Mouse (Mus musculus) forebrain, embryonic 11.5 days (tissue): ENCODE measurements around the gene Kif5a. TPM values are rescaled to one million over a fixed set of nuclear protein-coding genes. Genes with fewer than 3 reads are reported as not detected.

ENCODE experiments used
- ATAC-seq: fragments of 200-750 bp; cut with Nextera tagmentation; replicated peaks from 2 replicates; pipeline ENCODE4 v1.8.0; 2017; ENCODE audit warnings: moderate TSS enrichment; ENCODE audit not compliant: low FRiP score
- DNase-seq: peaks from one replicate; pipeline ENCODE4 v3.0.0-alpha.2; 2017; ENCODE audit warnings: low spot score
- H3K27ac ChIP-seq: fragments of 300-500 bp; sonication (generic); 2 replicates; pipeline ENCODE4 v1.5.1; 2014; ENCODE audit warnings: low read depth, low read length
- H3K27me3 ChIP-seq: fragments of 300-500 bp; sonication (generic); 2 replicates; pipeline ENCODE4 v1.6.1; 2014; ENCODE audit warnings: mild to moderate bottlenecking, low read length, mixed read lengths; ENCODE audit not compliant: control insufficient read depth, insufficient read depth
- H3K36me3 ChIP-seq: fragments of 300-500 bp; sonication (generic); 2 replicates; pipeline ENCODE4 v1.6.1; 2014; ENCODE audit warnings: mild to moderate bottlenecking, low read length, moderate library complexity, mixed read lengths; ENCODE audit not compliant: control insufficient read depth, insufficient read depth
- H3K4me1 ChIP-seq: fragments of 300-500 bp; sonication (generic); replicated peaks from 2 replicates; pipeline ENCODE4 v1.6.1; 2014; ENCODE audit warnings: low read length, mixed read lengths; ENCODE audit not compliant: control insufficient read depth, insufficient read depth
- H3K4me2 ChIP-seq: fragments of 300-500 bp; sonication (generic); 2 replicates; pipeline ENCODE4 v1.6.1; 2014; ENCODE audit warnings: low read depth, mild to moderate bottlenecking, low read length, moderate library complexity, mixed read lengths; ENCODE audit not compliant: severe bottlenecking
- H3K4me3 ChIP-seq: fragments of 300-500 bp; sonication (generic); 2 replicates; pipeline ENCODE4 v1.5.1; 2014; ENCODE audit warnings: low read depth, low read length
- H3K9ac ChIP-seq: fragments of 300-500 bp; sonication (generic); 2 replicates; pipeline ENCODE4 v1.6.1; 2014; ENCODE audit warnings: low read length
- H3K9me3 ChIP-seq: fragments of 300-500 bp; sonication (generic); 2 replicates; pipeline ENCODE4 v1.6.1; 2016; ENCODE audit warnings: low read length, mixed read lengths; ENCODE audit not compliant: control insufficient read depth
- WGBS: fragments of 180-500 bp; shearing (Covaris S2); extraction: QIAGEN DNeasy Blood & Tissue Kit; methylation state at CpG from one replicate; pipeline ENCODE4 v1.1.7; 2014; 5-methylcytosine and 5-hydroxymethylcytosine counted together
- polyA plus RNA-seq: library from polyadenylated mRNA; unstranded; fragments of >200 nt; fragmentation: Nextera tagmentation; extraction: Ambion mirVana; gene quantifications from 2 replicates; pipeline ENCODE4 v1.2.1, GENCODE M21; 2014

Gene Kif5a
- polyA plus RNA-seq, 1 experiment from 2014 or later, result 23.6 TPM

DNA sequence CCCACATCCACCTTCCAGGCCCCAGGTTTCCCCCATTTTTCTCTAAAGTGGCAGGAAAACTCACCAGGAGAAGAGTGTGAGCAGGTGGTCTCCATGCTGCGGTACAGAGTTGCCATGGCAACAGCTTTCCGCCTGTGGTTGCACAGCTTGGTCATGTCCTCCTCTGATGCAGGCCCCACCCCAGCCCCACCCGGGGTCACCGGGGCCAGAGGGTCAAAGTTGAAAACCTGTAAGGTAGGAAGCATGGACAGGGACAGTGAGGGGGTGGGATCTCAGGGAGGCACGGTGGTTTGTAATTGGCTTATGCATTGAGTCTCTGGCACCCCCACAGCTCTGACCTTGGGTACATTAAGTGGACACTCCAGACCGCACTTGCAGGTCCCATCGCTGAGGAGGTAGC, 23.6 kb upstream of the Kif5a start:
- no peak for DNase-seq
- Histone ChIP-seq H3K4me1 (peaks cover 17% of the 10 kb centered on the region), H3K4me3 (peak overlapping the region; percentile 49; the same call in 1 of the 2 replicates), H3K9me3 (no peaks in the 10 kb centered on the region), H3K9ac (no peak overlapping the region; the same call in 1 of the 2 replicates), H3K4me2 (peak overlapping the region; percentile 90; the same call in 1 of the 2 replicates), H3K27me3 (no peaks in the 10 kb centered on the region), H3K27ac (no peak overlapping the region), H3K36me3 (peaks cover 20% of the 10 kb centered on the region; the same call in 1 of the 2 replicates)
- ATAC-seq, result no peak
- 57% methylated on average over 7 of the region's 7 CpGs for WGBS

DNA sequence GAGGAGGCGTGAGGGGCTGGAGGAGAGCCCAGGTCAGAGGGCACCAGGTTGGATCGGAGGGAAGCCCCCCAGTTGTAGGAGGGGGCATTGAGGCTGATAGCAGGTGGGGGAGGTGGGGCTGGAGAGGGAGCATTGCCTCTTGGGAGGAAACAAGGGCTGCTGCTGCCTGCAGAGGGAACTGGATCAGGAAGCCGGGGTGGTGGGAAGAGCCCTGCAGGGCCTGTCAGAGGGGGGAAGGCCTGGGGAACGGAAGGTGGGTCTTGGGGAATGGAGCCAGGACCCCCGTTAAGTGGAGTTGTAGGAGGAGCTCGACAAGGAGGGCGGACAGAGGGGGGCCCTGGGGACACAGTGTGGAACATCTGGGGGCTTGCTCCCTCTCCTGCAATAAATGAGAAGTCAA, 23.0 kb upstream of the Kif5a start:
- H3K4me2 ChIP-seq, result peak overlapping the region; percentile 13; the same call in 1 of the 2 replicates
- peaks cover 15% of the 10 kb centered on the region for H3K4me1 ChIP-seq
- 78% methylated on average over 7 of the region's 7 CpGs for WGBS
- H3K27ac ChIP-seq, result no peak overlapping the region
- H3K9me3 ChIP-seq, result no peaks in the 10 kb centered on the region
- ATAC-seq, result no peak
- H3K9ac ChIP-seq, result no peak overlapping the region; the same call in 1 of the 2 replicates
- peak overlapping the region; percentile 49; the same call in 1 of the 2 replicates for H3K4me3 ChIP-seq
- no peaks in the 10 kb centered on the region for H3K27me3 ChIP-seq
- DNase-seq, result no peak
- peaks cover 20% of the 10 kb centered on the region; the same call in 1 of the 2 replicates for H3K36me3 ChIP-seq

DNA sequence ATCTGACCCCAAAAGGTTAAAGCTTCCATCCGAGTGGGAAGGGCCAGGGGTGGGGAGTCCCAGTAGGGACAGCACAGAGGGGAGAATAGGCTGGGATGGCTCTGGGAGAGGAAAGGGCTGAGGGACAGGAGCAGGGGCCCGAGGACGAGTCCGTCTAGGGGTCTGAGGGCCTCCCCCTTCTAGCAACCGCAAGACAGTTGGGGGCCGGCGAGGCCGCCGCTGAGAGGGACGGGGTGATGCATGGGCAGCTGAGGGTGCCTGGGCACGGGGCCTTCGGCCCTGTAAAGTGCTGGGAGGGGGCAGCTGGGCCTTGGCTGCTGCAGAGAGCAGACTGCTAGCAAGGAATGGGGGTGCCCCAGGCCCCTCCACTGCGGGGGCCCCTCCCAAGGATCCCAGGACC, 22.5 kb upstream of the Kif5a start:
- H3K27me3 ChIP-seq, result no peaks in the 10 kb centered on the region
- DNase-seq (no peak), ATAC-seq (no peak)
- H3K4me2 ChIP-seq, result no peak overlapping the region
- H3K9ac ChIP-seq, result no peak overlapping the region
- WGBS, result 70% methylated on average over 9 of the region's 13 CpGs
- H3K36me3 ChIP-seq, result peaks cover 20% of the 10 kb centered on the region; the same call in 1 of the 2 replicates
- no peak overlapping the region for H3K4me3 ChIP-seq
- H3K27ac ChIP-seq, result no peak overlapping the region
- H3K4me1 ChIP-seq, result peaks cover 15% of the 10 kb centered on the region
- H3K9me3 ChIP-seq, result no peaks in the 10 kb centered on the region

DNA sequence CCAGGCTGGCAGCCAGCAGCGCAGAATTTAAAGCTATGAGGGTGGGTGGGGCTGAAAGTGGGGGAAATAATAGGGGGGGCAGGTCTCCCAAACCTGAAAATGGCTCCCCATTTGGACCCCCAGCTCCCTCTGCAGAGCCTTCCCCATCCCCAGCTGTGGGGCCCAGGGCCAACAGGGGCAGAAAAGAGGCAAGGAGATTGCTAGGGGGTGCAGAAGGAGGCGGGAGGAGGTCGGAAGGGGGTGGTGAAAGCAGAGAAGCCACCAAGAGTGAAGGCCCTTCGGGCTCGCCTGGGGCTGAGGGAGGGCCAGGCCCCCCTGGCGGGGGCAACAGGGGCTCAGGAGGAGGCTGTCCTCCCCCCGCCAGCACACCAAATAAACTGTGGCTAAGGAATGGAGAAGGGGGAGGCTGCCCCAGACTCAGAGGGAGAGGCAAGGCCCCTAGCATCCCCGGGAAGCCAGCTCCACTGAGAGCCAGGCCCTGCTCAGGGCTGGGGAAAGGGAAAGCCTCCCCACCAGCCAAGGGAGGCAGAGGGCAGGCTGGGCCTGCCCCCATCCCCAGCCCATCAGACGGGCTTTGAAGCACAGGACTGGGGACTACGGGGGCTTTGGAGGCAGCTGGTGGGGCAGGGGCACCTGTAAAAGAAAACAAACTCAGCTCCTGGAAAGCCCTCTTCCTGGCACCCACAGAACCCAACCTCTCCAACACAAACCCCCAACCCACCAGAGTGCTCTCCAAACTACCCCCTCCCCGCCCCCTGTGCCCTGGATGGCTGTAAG, 21.8 kb upstream of the Kif5a start:
- ATAC-seq (no peak), DNase-seq (peak; percentile 47)
- H3K4me2 ChIP-seq, result no peak overlapping the region
- no peaks in the 10 kb centered on the region for H3K27me3 ChIP-seq
- H3K4me1 ChIP-seq, result peaks cover 15% of the 10 kb centered on the region
- H3K36me3 ChIP-seq, result peaks cover 20% of the 10 kb centered on the region; the same call in 1 of the 2 replicates
- no peaks in the 10 kb centered on the region for H3K9me3 ChIP-seq
- H3K27ac ChIP-seq, result no peak overlapping the region
- H3K9ac ChIP-seq, result peak overlapping the region; percentile 20; the same call in 1 of the 2 replicates
- no peak overlapping the region for H3K4me3 ChIP-seq
- 74% methylated on average over 11 of the region's 11 CpGs for WGBS

DNA sequence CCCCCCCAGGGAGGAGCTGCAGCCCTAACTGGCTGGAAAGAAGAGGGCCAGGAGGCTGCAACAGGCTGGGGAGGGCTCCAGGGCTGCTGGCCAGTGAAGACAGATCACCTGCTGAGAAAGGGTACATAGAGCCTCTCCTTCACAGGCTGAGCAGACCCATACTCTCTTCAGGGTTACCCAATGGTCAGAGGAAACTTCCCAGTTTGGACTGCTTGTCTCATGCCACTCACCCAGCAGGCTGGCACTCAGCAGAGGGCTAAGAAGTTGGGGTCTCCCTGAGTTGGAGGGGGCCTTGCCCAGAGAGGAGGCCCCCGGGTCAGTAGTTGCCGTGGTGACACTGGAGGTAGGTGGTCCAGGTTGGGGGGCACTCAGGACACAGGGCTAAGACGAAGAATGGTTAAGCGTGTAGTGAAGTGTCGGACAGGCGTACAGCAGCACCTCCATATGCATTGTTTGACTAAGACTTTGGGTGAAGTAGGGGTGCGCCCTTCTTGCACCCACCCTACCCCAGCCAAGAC, 21.0 kb upstream of the Kif5a start:
- Histone ChIP-seq H3K4me3 (no peak overlapping the region), H3K36me3 (peaks cover 22% of the 10 kb centered on the region), H3K27ac (no peak overlapping the region), H3K4me2 (no peak overlapping the region), H3K9me3 (no peaks in the 10 kb centered on the region), H3K4me1 (peaks cover 15% of the 10 kb centered on the region), H3K27me3 (no peaks in the 10 kb centered on the region), H3K9ac (no peak overlapping the region)
- ATAC-seq, result no peak
- peak; percentile 51 for DNase-seq
- 92% methylated on average over 7 of the region's 7 CpGs for WGBS

DNA sequence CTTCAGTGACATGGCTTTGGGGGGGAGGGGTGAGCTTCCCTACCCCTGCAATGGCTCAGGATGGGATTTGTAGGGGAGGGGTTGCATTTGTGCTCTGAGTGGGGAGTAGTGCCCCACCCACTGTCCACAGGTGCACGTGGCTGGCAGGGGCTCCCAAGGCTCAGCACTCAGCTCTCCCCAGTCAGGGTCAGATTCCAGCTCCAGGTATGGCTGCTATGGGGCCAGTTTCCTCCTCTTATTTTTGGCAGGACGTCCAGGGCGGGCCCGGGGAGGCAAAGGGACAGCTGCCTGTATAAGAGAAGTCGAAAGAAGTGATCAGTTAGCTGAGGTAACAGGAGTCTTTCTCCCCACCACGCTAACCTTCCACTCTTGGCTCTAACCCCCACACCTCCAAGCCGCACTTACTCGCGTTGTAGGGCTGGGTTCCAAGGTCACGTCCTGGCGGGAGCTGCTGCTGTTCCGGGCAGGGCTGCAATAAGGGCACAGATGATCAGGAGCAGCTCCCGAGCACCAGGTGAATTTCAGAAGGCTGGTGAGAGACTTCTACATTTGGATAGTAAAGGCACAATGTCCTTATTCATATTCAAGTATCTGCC, 19.6 kb upstream of the Kif5a start:
- 88% methylated on average over 13 of the region's 13 CpGs for whole genome bisulfite sequencing
- Histone ChIP-seq H3K9ac (no peak overlapping the region), H3K4me2 (no peak overlapping the region), H3K9me3 (no peaks in the 10 kb centered on the region), H3K27me3 (no peaks in the 10 kb centered on the region), H3K27ac (no peak overlapping the region), H3K4me3 (no peak overlapping the region), H3K4me1 (peaks cover 13% of the 10 kb centered on the region), H3K36me3 (peaks cover 22% of the 10 kb centered on the region)
- DNase-seq (peak; percentile 43), ATAC-seq (no peak)

DNA sequence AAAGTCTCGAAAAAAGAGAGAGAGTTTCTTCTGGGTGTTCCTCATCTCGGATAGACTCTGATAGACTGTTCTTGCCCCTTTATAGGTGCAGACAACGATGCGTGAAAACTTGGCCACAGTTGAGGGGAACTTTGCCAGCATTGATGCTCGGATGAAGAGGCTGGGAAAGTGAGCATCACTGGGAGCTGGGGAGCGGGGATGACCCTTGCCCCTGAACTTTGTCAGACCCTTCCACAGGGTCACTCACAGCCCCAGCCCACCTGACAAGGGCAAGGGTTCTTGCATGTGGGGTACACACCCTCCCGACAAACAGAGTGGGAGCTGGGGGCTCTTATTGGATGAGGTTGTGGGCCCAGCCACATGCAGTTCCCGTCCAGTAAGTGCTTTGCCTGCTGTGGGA, 18.2 kb upstream of the Kif5a start:
- Histone ChIP-seq H3K4me3 (no peak overlapping the region), H3K4me1 (no peaks in the 10 kb centered on the region), H3K4me2 (no peak overlapping the region), H3K27me3 (no peaks in the 10 kb centered on the region), H3K36me3 (peaks cover 22% of the 10 kb centered on the region), H3K27ac (no peak overlapping the region), H3K9ac (no peak overlapping the region), H3K9me3 (no peaks in the 10 kb centered on the region)
- no peak for ATAC-seq
- DNase-seq, result no peak
- 92% methylated on average over 8 of the region's 8 CpGs for WGBS

DNA sequence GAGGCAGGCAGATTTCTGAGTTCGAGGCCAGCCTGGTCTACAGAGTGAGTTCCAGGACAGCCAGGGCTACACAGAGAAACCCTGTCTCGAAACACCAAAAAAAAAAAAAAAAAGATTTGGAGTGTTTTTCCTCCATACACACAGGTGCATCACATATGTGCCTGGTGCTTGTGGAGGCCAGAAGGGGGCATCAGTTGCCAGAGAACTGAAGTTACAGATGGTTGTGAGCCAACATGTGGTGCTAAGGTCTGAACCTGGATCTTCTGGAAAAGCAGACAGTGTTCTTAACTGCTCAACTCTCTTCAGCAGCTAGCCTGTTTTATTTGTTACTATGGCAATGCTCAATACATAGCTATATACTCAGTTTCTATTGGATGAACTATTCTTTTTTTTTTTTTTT, 16.6 kb upstream of the Kif5a start:
- no peak for ATAC-seq
- Histone ChIP-seq H3K36me3 (peaks cover 25% of the 10 kb centered on the region), H3K4me2 (no peak overlapping the region), H3K4me1 (no peaks in the 10 kb centered on the region), H3K9me3 (no peaks in the 10 kb centered on the region), H3K27ac (no peak overlapping the region), H3K9ac (no peak overlapping the region), H3K27me3 (no peaks in the 10 kb centered on the region), H3K4me3 (no peak overlapping the region)
- no peak for DNase-seq
- WGBS, result 89% methylated on average over 1 of the region's 2 CpGs
